Comparison of ENCODE assay signal across 10 mouse cellular contexts in genomic region chr12:104002569-104003237, GRCm38 (mm10). TPM values are rescaled to one million over a fixed set of nuclear protein-coding genes. Genes with fewer than 3 reads are reported as not detected.
DNase-seq lines count a peak whose midpoint lies in the region; ATAC-seq and TF ChIP-seq lines count a peak whose summit lies in the region.
"Had no signal": no experiment of that assay in that cellular context is flagged by ENCODE, and none has a peak within 500 bp of the region (broad histone marks: within the 10 kb centered on the region; RNA-seq: fewer than 3 reads in every experiment).

No protein-coding gene starts in this region.

- peak overlapping the region; percentile 0; the same call in 1 of the 2 replicates for H3K4me2 ChIP-seq in heart, embryonic 16.5 days (ENCODE audit: low read depth, low read length)
- no peak overlapping the region for H3K4me2 ChIP-seq in forebrain, embryonic 15.5 days (replicated peaks)
- H3K4me2 ChIP-seq: stomach, embryonic 15.5 days had no signal

- 30% methylated on average over 10 of the region's 10 CpGs for WGBS in heart, embryonic 16.5 days
- 32% methylated on average over 10 of the region's 10 CpGs for WGBS in lung, adult 2 months
- 82% methylated on average over 10 of the region's 10 CpGs for WGBS in forebrain, embryonic 15.5 days

- peaks cover 2% of the 10 kb centered on the region; the same call in 1 of the 2 replicates for H3K9me3 ChIP-seq in heart, embryonic 16.5 days (replicated peaks; ENCODE audit: control insufficient read depth, low read length)
- no peaks in the 10 kb centered on the region for H3K9me3 ChIP-seq in forebrain, embryonic 15.5 days
- H3K9me3 ChIP-seq: stomach, embryonic 15.5 days had no signal

- no peak for TF ChIP-seq CTCF in lung, adult 2 months (IDR thresholded peaks at IDR 0.05; ENCODE audit: insufficient read depth, low read length)

- H3K27me3 ChIP-seq in heart, embryonic 16.5 days (ENCODE audit: control insufficient read depth, insufficient read depth, low read length), result no peaks in the 10 kb centered on the region
- H3K27me3 ChIP-seq in forebrain, embryonic 15.5 days, result no peaks in the 10 kb centered on the region
- H3K27me3 ChIP-seq: stomach, embryonic 15.5 days had no signal

- peak; percentile 84 for ATAC-seq in heart, embryonic 16.5 days (replicated peaks; ENCODE audit: extremely low read depth, insufficient read depth, low FRiP score)
- no peak for ATAC-seq in forebrain, embryonic 15.5 days (replicated peaks)

- H3K9ac ChIP-seq in heart, embryonic 16.5 days (ENCODE audit: low read length), result no peak overlapping the region
- H3K9ac ChIP-seq in forebrain, embryonic 15.5 days (replicated peaks), result no peak overlapping the region
- H3K9ac ChIP-seq: stomach, embryonic 15.5 days had no signal

- H3K4me1 ChIP-seq in heart, embryonic 16.5 days (ENCODE audit: control insufficient read depth, insufficient read depth, low read length), result peaks cover 15% of the 10 kb centered on the region
- H3K4me1 ChIP-seq in lung, adult 2 months (ENCODE audit: control insufficient read depth, insufficient read depth, low read length), result peaks cover 9% of the 10 kb centered on the region; the same call in 1 of the 2 replicates
- no peaks in the 10 kb centered on the region for H3K4me1 ChIP-seq in forebrain, embryonic 15.5 days
- H3K4me1 ChIP-seq: stomach, embryonic 15.5 days had no signal

- H3K27ac ChIP-seq in heart, embryonic 16.5 days (ENCODE audit: low read length), result peak overlapping the region; percentile 79
- H3K27ac ChIP-seq in forebrain, embryonic 15.5 days (replicated peaks), result no peak overlapping the region
- H3K27ac ChIP-seq: stomach, embryonic 15.5 days had no signal

- TF ChIP-seq POLR2A in lung, adult 2 months (IDR thresholded peaks at IDR 0.05; ENCODE audit: borderline replicate concordance, extremely low read depth, low read depth, low read length), result no peak

- no peak overlapping the region for H3K4me3 ChIP-seq in heart, embryonic 16.5 days (ENCODE audit: low read length)
- H3K4me3 ChIP-seq in lung, adult 2 months (replicated peaks; ENCODE audit: extremely low read depth, low read depth, low read length), result no peak overlapping the region
- no peak overlapping the region for H3K4me3 ChIP-seq in forebrain, embryonic 15.5 days
- H3K4me3 ChIP-seq: stomach, embryonic 15.5 days had no signal

- peak; percentile 71 for DNase-seq in ovary, adult 18-20 months (ENCODE audit: low spot score)
- DNase-seq in ovary, postnatal 10 days (ENCODE audit: low spot score), result no peak
- DNase-seq in lung, adult 2 months, result peak; percentile 48
- no peak for DNase-seq in thymus, postnatal 4 days
- DNase-seq in left cerebral cortex, adult 11 months (ENCODE audit: low spot score), result no peak
- DNase-seq in thymus, postnatal 25 days, result no peak

- no peaks in the 10 kb centered on the region for H3K36me3 ChIP-seq in heart, embryonic 16.5 days (ENCODE audit: control insufficient read depth, insufficient read depth)
- H3K36me3 ChIP-seq in forebrain, embryonic 15.5 days, result no peaks in the 10 kb centered on the region
- H3K36me3 ChIP-seq: stomach, embryonic 15.5 days had no signal

RNA-seq across cellular contexts. Expression of gene Serpina9, which starts 10.9 kb away (rescaled TPM):
- 0.22 and 0.37 TPM in 2 replicates for polyA plus RNA-seq in heart, embryonic 16.5 days (2015; fragmentation: Nextera tagmentation; extraction: Ambion mirVana)
- 1.4 and 2.7 TPM in 2 replicates for polyA plus RNA-seq in lung, adult 2 months (2012; rRNA removed)
- not detected in 2 replicates for polyA plus RNA-seq in forebrain, embryonic 15.5 days (2015; fragmentation: Nextera tagmentation; extraction: Ambion mirVana)
- polyA plus RNA-seq: stomach, embryonic 15.5 days had no signal

RNA-seq across cellular contexts. Expression of gene Serpina11, which starts 12.9 kb away (rescaled TPM):
- polyA plus RNA-seq in heart, embryonic 16.5 days (2015; fragmentation: Nextera tagmentation; extraction: Ambion mirVana), result not detected in 2 replicates
- polyA plus RNA-seq in lung, adult 2 months (2012; rRNA removed), result 0.15 TPM in 1 of 2 replicates, not detected in the other
- polyA plus RNA-seq in forebrain, embryonic 15.5 days (2015; fragmentation: Nextera tagmentation; extraction: Ambion mirVana), result not detected in 2 replicates
- polyA plus RNA-seq: intestine, embryonic 14.5 days had no signal

RNA-seq across cellular contexts. Expression of gene Serpina12, which starts 41.5 kb away (rescaled TPM):
- not detected in 2 replicates for polyA plus RNA-seq in heart, embryonic 16.5 days (2015; fragmentation: Nextera tagmentation; extraction: Ambion mirVana)
- 0.12 TPM in 1 of 2 replicates, not detected in the other for polyA plus RNA-seq in lung, adult 2 months (2012; rRNA removed)
- not detected in 2 replicates for polyA plus RNA-seq in forebrain, embryonic 15.5 days (2015; fragmentation: Nextera tagmentation; extraction: Ambion mirVana)
- polyA plus RNA-seq: intestine, embryonic 14.5 days; stomach, embryonic 15.5 days had no signal

RNA-seq across cellular contexts. Expression of gene Serpina1e, which starts 43.9 kb away (rescaled TPM):
- polyA plus RNA-seq in heart, embryonic 16.5 days (2015; fragmentation: Nextera tagmentation; extraction: Ambion mirVana), result 0.22 and 0.85 TPM in 2 replicates
- polyA plus RNA-seq in lung, adult 2 months (2012; rRNA removed), result 1.8 and 2.9 TPM in 2 replicates
- polyA plus RNA-seq in forebrain, embryonic 15.5 days (2015; fragmentation: Nextera tagmentation; extraction: Ambion mirVana), result 1.5 TPM in 1 of 2 replicates, not detected in the other

Comparison
In these comparisons a context has a peak if more than half of its experiments do, and no peak if none do; other contexts are left out.
1. DNase-seq: peak in ovary, adult 18-20 months (single experiment) and lung, adult 2 months (single experiment); none in ovary, postnatal 10 days (single experiment), thymus, postnatal 4 days (single experiment), left cerebral cortex, adult 11 months (single experiment) and thymus, postnatal 25 days (single experiment).